Mouse (Mus musculus): ENCODE measurements around the gene Epb41l2.
A peak's percentile ranks its signal among the peaks of the same experiment; 100 is the strongest.

The Epb41l2 gene

DNA sequence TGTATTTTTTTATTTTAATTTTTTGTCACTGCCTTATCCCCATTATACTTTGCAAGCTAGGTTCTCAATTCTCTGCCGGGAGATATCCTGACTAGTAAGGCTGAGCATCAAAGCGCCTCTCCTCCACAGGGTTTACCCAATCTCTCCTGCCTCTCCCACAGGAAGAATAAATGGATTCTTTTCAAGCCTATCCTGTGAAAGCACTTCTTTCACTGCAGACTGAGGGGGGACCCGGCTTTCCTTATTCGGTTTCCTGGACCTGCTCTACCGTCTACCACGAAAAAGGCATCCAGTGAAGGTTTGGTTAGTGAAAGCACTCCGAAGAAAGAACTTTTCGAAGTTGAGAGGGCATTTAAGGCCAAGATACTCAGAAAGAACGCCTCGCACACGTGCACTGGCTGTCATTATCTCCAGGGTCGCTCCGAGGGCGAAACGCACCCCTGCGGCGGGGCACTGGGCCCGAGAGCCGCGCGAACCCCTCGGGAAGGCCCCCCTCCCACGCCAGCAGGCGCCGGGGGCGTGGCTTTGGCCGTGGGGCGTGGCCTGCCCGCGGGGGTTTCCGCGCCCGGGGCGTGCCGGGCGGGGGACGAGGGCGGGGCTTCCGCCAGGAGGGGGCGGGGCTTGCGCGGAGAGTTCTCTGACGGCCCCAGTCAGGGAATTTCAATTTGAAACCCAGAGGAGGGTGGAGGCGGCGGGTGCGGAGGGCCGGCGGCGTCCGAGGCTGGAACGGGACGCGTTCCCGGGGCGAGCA lies at the start of gene Epb41l2:
TSS of gene Epb41l2 (plus strand) at position 591 of the 751 bp plus-strand sequence.
- DNase-seq (ENCODE audit: low spot score in 2 of 2): peak; percentile 79 to 85

- DNase-seq (ENCODE audit: low spot score in 2 of 2): no peak
Observed at GRCm38 (mm10) chr10:25309996-25310395, 49.6 kb upstream of the Epb41l2 start.

- DNase-seq (ENCODE audit: low spot score in 2 of 2): no peak
Observed at GRCm38 (mm10) chr10:25310736-25311135, 48.9 kb upstream of the Epb41l2 start.

- DNase-seq (ENCODE audit: low spot score in 2 of 2): no peak
Observed at GRCm38 (mm10) chr10:25311554-25312212, 47.9 kb upstream of the Epb41l2 start.

DNA sequence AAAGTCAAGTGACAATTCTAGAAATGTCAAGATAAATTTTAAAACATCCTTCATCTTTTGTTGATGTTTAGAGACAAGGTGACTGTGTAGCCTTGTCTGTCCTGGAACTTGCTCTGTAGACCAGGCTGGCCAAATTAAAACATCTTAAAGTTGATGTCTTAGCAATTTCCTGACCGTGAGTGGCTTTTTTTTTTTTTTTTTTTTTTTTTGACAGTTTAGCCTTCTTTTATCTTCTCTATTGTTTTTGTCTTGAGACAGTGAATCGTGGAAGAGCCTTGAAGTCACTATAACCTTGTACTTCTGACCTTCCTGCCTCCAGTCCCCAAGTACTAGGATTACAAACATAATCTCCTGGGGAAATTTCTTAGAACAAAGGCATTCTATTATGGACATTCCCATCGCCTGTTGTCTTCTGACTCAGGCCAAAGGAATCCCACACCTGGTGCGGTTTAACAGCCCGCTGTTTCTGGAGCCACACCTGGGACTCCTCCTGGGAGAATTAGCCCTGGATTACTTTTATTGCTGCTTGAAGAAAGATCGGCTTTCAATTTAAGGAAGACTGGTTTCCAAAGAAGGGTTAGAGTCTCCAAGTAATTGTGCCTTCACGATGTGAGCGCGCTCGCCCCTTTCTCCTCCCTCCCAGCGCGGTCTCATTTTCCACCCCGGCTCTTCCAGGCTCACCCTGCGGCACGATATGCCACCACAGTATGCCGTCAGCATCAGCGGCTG lies 45.6 kb upstream of the Epb41l2 start:
- no peak for DNase-seq (ENCODE audit: low spot score in 2 of 2)

GRCm38 (mm10) chr10:25317665-25318064 lies 41.9 kb upstream of the Epb41l2 start:
- DNase-seq (ENCODE audit: low spot score in 2 of 2): no peak

- DNase-seq (ENCODE audit: low spot score in 2 of 2): no peak
Observed at GRCm38 (mm10) chr10:25318405-25318804, 41.2 kb upstream of the Epb41l2 start.

- DNase-seq (ENCODE audit: low spot score in 2 of 2): no peak
Observed at GRCm38 (mm10) chr10:25319531-25319930, 40.1 kb upstream of the Epb41l2 start.

DNA sequence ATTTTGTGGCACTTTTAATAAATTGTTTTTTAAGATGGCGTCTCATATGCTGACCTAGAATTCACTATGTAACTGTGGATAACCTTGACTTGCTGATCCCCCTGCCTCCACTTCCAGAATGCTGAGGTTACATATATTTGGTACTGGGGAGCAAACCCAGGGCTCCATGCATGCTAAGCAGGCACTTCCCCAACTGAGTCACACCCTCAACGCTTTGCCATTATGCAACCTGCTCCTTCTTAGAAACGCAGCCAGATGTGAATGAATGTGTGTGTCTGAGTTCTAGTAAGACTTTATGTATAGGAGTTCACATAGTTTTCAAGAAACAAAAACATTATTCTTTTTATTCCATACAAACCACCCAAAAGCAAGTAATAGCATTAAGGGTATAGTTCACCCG lies 38.4 kb upstream of the Epb41l2 start:
- DNase-seq (ENCODE audit: low spot score in 2 of 2): no peak

GRCm38 (mm10) chr10:25325690-25326089 lies 33.9 kb upstream of the Epb41l2 start:
- DNase-seq (ENCODE audit: low spot score in 2 of 2): no peak

DNA sequence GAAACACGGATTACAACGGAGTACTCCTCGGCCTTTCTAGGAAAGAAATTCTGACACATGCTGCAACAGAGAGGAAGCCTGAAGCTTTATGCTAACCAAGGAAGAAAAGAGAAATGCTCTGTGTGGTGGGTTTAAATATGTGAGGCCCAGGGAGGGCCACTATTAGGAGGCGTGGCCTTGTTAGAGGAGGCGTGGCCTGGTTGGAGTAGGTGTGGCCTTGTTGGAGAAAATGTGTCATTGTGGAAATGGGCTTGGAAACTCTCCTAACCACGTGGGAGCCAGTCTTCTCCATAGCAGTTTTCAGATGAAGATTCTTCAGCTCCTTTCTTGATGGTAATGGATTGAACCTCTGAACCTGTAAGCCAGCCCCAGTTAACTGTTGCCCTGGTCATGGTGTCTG lies 32.1 kb upstream of the Epb41l2 start:
- DNase-seq (ENCODE audit: low spot score in 2 of 2): no peak

GRCm38 (mm10) chr10:25330094-25330493 lies 29.5 kb upstream of the Epb41l2 start:
- DNase-seq (ENCODE audit: low spot score in 2 of 2): peak in 1 of 2 experiments; percentile 16

GRCm38 (mm10) chr10:25331321-25332049 lies 28.1 kb upstream of the Epb41l2 start:
- peak in 1 of 2 experiments; percentile 13 for DNase-seq (ENCODE audit: low spot score in 2 of 2)

GRCm38 (mm10) chr10:25333390-25334079 lies 26.1 kb upstream of the Epb41l2 start:
- no peak for DNase-seq (ENCODE audit: low spot score in 2 of 2)

GRCm38 (mm10) chr10:25340675-25341074 lies 18.9 kb upstream of the Epb41l2 start:
- no peak for DNase-seq (ENCODE audit: low spot score in 2 of 2)

DNA sequence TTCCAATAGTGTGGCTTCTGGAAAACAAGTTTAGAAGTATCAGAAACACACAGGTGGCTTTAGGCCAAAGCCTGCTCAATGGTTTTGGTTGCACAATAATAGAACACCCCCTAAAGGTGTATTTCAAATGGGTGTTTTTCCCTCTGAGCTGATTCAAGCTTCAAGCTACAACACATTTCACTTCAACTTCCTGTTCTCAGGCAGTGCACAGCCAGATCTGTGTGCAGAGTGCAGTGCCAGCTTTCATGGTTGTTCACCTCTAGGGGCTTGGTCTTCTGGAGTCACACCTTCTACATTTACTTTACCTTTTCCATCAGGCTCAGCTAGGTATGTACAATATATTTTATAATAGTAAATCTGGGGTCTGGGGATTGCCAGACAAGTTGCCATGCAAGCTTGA lies 16.8 kb upstream of the Epb41l2 start:
- DNase-seq (ENCODE audit: low spot score in 2 of 2): no peak

- no peak for DNase-seq (ENCODE audit: low spot score in 2 of 2)
Observed at GRCm38 (mm10) chr10:25353941-25354340, 5.7 kb upstream of the Epb41l2 start.

- DNase-seq (ENCODE audit: low spot score in 2 of 2): no peak
Observed at GRCm38 (mm10) chr10:25354390-25354789, 5.2 kb upstream of the Epb41l2 start.

- peak in 1 of 2 experiments; percentile 20 for DNase-seq (ENCODE audit: low spot score in 2 of 2)
Observed at GRCm38 (mm10) chr10:25359959-25360811, 587 bp downstream of the Epb41l2 start.

DNA sequence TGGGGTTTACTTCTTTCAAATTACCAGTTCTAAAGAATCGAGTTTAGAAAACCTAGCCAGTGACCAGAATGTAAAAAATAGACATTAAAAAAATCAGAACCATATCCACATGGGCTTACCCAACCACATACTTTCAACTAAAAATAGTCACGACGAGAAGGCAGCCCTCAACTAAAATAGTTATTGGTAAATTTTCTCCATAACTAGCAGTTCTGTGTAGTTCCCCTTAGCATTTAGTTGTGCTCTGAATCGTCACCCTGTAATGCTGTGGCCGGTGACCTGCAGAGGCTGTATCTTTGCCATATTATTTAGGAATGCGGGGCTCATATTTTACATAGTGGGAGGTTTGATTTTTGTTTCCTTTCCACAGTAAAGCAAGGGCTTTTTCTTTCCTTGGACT lies 2.6 kb downstream of the Epb41l2 start:
- no peak for DNase-seq (ENCODE audit: low spot score in 2 of 2)

Measured in right cerebral cortex, adult 2 months (tissue).